Mouse (Mus musculus) forebrain, embryonic 15.5 days (tissue): ENCODE results near the gene Cyp26a1. TPM values are rescaled to one million over a fixed set of nuclear protein-coding genes. Genes with fewer than 3 reads are reported as not detected.

Source experiments
- ATAC-seq: fragments of 200-750 bp; cut with Nextera tagmentation; replicated peaks from 2 replicates; pipeline ENCODE4 v1.8.0; 2017; ENCODE audit warnings: mild to moderate bottlenecking, moderate TSS enrichment, moderate library complexity
- H3K27ac ChIP-seq: fragments of 300-500 bp; sonication (generic); replicated peaks from 2 replicates; pipeline ENCODE4 v1.5.1; 2015; ENCODE audit warnings: mild to moderate bottlenecking, inconsistent platforms
- H3K27me3 ChIP-seq: fragments of 300-500 bp; sonication (generic); 2 replicates; pipeline ENCODE4 v1.6.1; 2015; ENCODE audit warnings: inconsistent platforms
- H3K36me3 ChIP-seq: fragments of 300-500 bp; sonication (generic); 2 replicates; pipeline ENCODE4 v1.6.1; 2015; ENCODE audit warnings: mild to moderate bottlenecking, inconsistent platforms
- H3K4me1 ChIP-seq: fragments of 300-500 bp; sonication (generic); 2 replicates; pipeline ENCODE4 v1.6.1; 2015; ENCODE audit warnings: inconsistent platforms
- H3K4me2 ChIP-seq: fragments of 300-500 bp; sonication (generic); replicated peaks from 2 replicates; pipeline ENCODE4 v1.6.1; 2015; ENCODE audit warnings: mild to moderate bottlenecking, inconsistent platforms
- H3K4me3 ChIP-seq: fragments of 300-500 bp; sonication (generic); 2 replicates; pipeline ENCODE4 v1.5.1; 2015; ENCODE audit warnings: mild to moderate bottlenecking, inconsistent platforms
- H3K9ac ChIP-seq: fragments of 300-500 bp; sonication (generic); replicated peaks from 2 replicates; pipeline ENCODE4 v1.6.1; 2015; ENCODE audit warnings: mild to moderate bottlenecking, inconsistent platforms
- H3K9me3 ChIP-seq: fragments of 300-500 bp; sonication (generic); 2 replicates; pipeline ENCODE4 v1.6.1; 2016; ENCODE audit warnings: inconsistent platforms
- WGBS: fragments of 180-500 bp; shearing (Covaris S2); methylation state at CpG from one replicate; pipeline ENCODE4 v1.1.7; 2015; ENCODE audit warnings: mixed read lengths; 5-methylcytosine and 5-hydroxymethylcytosine counted together
- polyA plus RNA-seq: library from polyadenylated mRNA; unstranded; fragments of >200 nt; fragmentation: Nextera tagmentation; extraction: Ambion mirVana; gene quantifications from 2 replicates; pipeline ENCODE4 v1.2.1, GENCODE M21; 2015

Cyp26a1 gene
- polyA plus RNA-seq, 1 experiment from 2014 or later = not detected

DNA sequence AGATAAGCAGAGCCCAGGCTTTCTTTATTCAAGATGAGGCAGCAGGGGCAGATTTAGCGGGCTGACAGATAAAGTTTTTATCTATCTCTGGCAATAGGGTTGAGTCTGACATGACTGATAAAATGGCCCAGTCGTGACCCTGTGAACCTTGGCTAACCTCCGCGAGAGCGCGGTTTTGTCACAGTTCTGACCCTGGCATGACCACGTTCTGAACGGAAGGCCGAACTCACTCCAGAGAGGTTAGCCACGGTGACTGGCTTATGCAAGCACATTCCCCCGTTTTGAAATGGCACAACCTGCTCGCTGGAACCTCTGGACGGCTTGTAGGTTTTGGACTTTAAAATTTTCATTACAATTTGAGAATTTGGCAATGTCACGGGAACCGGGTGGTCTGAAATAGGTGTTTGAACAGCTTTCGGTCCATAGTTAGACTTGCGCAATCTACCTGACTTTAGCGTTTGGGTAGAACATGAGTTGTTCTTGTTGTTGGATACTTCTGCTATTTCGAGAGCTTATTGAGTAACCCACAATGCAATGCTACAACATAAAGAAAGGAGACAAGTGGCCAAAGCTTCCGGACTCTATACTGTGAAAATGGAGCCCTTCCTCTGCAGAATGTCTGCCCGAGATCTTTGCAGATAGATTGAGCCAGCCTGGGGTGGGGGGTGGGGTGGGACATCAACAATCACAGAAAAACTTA, 4.9 kb downstream of the Cyp26a1 start:
- Histone ChIP-seq H3K4me3 (no peak overlapping the region), H3K27me3 (peaks cover 57% of the 10 kb centered on the region), H3K9me3 (no peaks in the 10 kb centered on the region), H3K9ac (no peak overlapping the region), H3K4me2 (no peak overlapping the region), H3K36me3 (no peaks in the 10 kb centered on the region), H3K4me1 (peaks cover 17% of the 10 kb centered on the region), H3K27ac (no peak overlapping the region)
- 82% methylated on average over 21 of the region's 21 CpGs for WGBS
- ATAC-seq = no peak

DNA sequence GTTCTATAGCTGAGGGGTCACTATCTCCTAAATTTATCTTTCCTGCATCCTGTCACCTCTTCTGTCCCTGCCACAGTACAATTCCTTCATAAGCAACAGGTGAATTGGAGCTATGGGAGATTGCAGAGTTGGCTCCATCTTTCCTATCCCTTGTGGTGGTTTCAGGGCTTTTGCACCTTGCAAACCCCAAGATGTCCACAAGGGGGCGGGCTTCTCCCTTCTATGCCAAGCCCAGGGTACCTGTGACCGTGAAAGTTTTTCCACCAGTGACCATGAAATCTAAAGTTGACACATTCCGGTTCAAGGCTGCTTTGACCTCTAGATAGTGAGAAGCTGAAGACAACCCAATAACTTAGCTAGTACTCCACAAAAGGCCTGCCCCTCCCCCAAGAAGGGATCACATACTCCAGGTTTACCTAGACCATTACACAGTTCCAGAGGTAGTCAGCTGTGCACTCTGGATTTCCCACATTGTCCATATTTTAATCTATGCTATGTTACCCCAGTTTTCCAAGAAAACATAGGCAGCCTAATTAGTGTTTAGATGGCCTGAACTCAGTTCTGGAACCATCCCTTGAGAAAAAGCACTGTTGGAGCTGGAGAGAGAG, 6.4 kb downstream of the Cyp26a1 start:
- H3K27me3 ChIP-seq = peaks cover 42% of the 10 kb centered on the region
- H3K36me3 ChIP-seq = no peaks in the 10 kb centered on the region
- 15% methylated on average over 3 of the region's 3 CpGs for WGBS
- no peak overlapping the region for H3K4me2 ChIP-seq
- no peak overlapping the region for H3K27ac ChIP-seq
- peak; percentile 58 for ATAC-seq
- H3K9ac ChIP-seq = no peak overlapping the region
- H3K9me3 ChIP-seq = no peaks in the 10 kb centered on the region
- H3K4me3 ChIP-seq = no peak overlapping the region
- H3K4me1 ChIP-seq = peaks cover 2% of the 10 kb centered on the region

DNA sequence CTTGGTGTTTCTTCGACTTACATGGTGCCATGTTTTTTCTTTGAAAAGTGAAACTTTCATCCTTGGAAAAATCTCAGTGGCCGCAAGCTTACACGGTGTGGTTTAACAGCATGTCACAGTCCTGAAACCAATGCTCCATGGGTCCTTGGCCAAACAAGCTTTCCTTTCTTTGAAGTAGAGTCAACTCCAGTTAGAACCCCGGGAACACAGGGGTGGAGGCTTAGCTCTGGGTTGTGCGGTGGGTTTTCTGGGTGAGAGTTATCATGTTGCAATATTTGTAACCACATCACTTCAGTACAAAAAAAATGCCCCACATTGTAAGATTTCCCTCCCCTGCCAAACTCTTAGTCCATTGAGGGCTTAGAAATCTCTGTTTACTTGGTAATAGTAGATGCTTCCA, 8.1 kb downstream of the Cyp26a1 start:
- no peak overlapping the region for H3K27ac ChIP-seq
- H3K36me3 ChIP-seq = no peaks in the 10 kb centered on the region
- H3K27me3 ChIP-seq = peaks cover 25% of the 10 kb centered on the region
- no peak overlapping the region for H3K9ac ChIP-seq
- H3K4me3 ChIP-seq = no peak overlapping the region
- 94% methylated on average over 5 of the region's 5 CpGs for WGBS
- H3K9me3 ChIP-seq = no peaks in the 10 kb centered on the region
- H3K4me1 ChIP-seq = no peaks in the 10 kb centered on the region
- no peak overlapping the region for H3K4me2 ChIP-seq
- ATAC-seq = no peak

DNA sequence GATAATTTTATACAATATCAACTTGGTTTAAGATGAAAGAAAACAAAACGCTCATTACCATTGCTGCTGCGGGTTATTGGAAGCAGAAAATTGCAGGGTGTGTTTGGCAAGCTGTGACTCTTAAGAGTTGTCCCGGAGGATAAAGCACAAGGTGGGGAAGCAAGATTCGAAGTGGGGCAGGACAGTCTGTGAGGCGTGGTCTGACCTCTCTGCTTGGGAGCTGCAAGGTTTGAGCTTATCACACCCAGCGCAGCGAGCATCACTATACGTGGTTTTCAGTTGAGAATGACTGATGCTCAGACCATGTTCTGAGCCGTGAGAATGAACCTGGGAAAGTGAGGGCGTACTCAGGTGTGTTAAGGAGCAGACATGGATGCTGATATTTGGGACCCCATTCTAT, 17.1 kb downstream of the Cyp26a1 start:
- H3K36me3 ChIP-seq = no peaks in the 10 kb centered on the region
- H3K9me3 ChIP-seq = no peaks in the 10 kb centered on the region
- no peak overlapping the region for H3K4me3 ChIP-seq
- H3K4me1 ChIP-seq = no peaks in the 10 kb centered on the region
- no peak overlapping the region for H3K9ac ChIP-seq
- ATAC-seq = no peak
- WGBS = 61% methylated on average over 10 of the region's 10 CpGs
- H3K4me2 ChIP-seq = no peak overlapping the region
- no peak overlapping the region for H3K27ac ChIP-seq
- no peaks in the 10 kb centered on the region for H3K27me3 ChIP-seq

DNA sequence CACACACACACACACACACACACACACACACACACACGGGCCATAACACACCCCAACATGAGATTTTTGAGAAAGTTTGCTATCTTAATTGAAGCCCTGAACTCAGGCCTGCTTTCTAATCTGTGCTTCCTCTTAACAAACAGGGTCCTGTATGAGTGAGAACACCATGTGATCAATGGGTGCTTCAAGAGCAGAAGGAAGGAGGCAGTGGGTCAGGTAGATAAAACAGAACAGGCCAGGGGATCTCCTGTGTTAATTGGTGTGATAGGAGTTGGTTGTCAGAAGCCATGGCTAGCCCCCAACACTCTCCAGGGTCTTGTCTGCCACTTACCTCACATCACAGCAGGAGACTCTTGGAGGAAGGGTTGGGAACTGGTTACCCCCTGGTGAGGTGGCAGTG, 18.4 kb downstream of the Cyp26a1 start:
- Histone ChIP-seq H3K9ac (no peak overlapping the region), H3K4me1 (no peaks in the 10 kb centered on the region), H3K27me3 (no peaks in the 10 kb centered on the region), H3K27ac (no peak overlapping the region), H3K4me3 (no peak overlapping the region), H3K36me3 (no peaks in the 10 kb centered on the region), H3K9me3 (no peaks in the 10 kb centered on the region), H3K4me2 (no peak overlapping the region)
- 81% methylated on average over 1 of the region's 1 CpGs for WGBS
- no peak for ATAC-seq

DNA sequence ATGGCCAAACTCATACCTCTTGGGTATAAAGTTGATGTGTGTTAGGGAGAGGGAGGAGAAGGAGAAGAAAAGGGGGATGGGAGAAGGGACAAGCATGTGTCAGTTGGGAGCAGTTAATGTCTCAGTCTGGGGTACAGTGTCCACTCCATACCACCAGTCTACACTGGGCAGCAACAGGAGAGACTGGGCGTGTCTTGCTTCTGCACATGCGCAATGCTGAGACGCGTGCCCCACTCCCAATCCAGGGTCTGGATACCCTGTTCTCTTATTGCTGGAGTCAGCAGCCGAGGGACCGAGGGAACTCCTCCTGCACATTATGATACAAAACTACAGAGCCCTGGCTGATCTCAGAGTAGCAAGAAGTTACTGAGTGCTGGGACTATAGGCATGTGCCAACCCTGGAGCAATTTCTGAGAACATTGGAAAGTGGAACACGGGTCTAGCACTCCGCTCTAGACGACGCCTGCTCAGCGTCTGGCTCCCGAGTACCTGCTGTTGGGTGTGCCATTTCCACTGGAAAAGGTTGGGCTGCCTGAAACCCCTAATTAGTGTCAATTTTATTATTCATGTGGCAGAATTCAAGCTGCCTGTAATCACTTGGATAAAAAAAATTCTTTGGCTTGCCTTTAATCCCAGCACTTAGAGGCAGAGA, 19.1 kb downstream of the Cyp26a1 start:
- no peak overlapping the region for H3K4me2 ChIP-seq
- no peak overlapping the region for H3K9ac ChIP-seq
- H3K36me3 ChIP-seq = no peaks in the 10 kb centered on the region
- no peak overlapping the region for H3K27ac ChIP-seq
- no peak overlapping the region for H3K4me3 ChIP-seq
- H3K27me3 ChIP-seq = no peaks in the 10 kb centered on the region
- H3K9me3 ChIP-seq = no peaks in the 10 kb centered on the region
- WGBS = 71% methylated on average over 12 of the region's 12 CpGs
- no peak; the same call in 1 of the 2 replicates for ATAC-seq
- no peaks in the 10 kb centered on the region for H3K4me1 ChIP-seq

DNA sequence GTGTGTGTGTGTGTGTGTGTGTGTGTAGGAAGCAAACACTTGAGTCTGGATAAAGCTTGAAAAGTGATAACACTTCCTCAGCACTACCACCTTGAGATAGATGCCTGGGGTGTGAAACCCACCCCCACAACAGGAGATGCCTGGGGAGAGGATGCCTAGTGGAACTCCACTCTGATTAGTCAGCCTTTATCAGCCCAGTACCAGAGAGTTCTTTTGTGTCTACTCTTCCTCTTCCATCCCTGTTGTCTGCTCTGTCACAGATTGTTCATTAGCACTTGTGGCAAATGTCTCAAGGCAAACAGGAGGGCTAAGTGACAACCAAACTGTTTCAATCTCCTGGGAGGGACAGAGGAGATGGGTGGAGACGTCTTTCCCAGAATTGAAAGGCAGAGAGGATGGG, 21.6 kb downstream of the Cyp26a1 start:
- Histone ChIP-seq H3K4me1 (no peaks in the 10 kb centered on the region), H3K9me3 (no peaks in the 10 kb centered on the region), H3K9ac (no peak overlapping the region), H3K36me3 (no peaks in the 10 kb centered on the region), H3K4me2 (no peak overlapping the region), H3K4me3 (no peak overlapping the region), H3K27me3 (no peaks in the 10 kb centered on the region), H3K27ac (no peak overlapping the region)
- no peak for ATAC-seq
- WGBS = 50% methylated on average over 1 of the region's 1 CpGs

DNA sequence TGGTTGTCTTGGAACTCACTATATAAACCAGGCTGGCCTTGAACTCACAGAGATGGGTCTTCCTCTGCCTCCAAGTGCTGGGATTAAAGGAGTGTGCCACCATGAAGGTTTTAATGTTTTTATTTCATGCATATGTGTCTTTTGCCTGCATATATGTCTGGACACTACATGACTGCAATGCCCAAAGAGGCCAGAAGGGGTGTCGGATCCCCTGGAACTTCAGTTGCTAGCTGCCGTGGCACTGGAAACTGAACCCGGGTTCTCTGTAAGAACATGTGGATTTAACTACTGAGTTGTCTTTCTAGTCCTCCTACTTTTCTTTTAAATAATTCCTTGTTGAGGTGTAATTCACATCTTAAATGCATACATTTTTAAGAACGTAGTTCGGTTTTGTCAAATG, 27.0 kb downstream of the Cyp26a1 start:
- no peak overlapping the region for H3K4me2 ChIP-seq
- 96% methylated on average over 5 of the region's 5 CpGs for whole genome bisulfite sequencing
- no peaks in the 10 kb centered on the region for H3K27me3 ChIP-seq
- no peaks in the 10 kb centered on the region for H3K9me3 ChIP-seq
- no peak overlapping the region for H3K9ac ChIP-seq
- no peaks in the 10 kb centered on the region for H3K4me1 ChIP-seq
- no peak for ATAC-seq
- no peak overlapping the region for H3K4me3 ChIP-seq
- H3K27ac ChIP-seq = no peak overlapping the region
- H3K36me3 ChIP-seq = no peaks in the 10 kb centered on the region

DNA sequence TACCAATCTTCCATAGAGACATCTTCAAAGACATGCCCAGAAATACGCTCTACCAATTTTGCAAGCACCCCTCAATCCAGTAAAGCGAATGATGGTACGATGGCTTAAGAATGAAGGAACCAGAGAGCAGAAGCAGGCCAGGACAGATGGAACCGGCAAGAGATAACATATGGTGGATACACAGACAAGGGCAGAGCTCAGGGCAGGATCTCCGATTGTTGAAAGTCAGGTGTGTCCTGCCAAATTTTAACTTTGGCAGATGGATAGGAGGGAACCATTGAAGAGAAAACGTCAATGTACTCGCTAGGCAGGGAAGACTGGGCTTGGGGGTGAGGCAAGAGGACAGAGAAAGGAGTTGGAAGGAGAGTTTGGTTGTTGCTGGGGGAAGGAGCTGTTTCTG, 29.0 kb downstream of the Cyp26a1 start:
- no peak overlapping the region for H3K4me2 ChIP-seq
- WGBS = 88% methylated on average over 7 of the region's 7 CpGs
- no peak overlapping the region for H3K27ac ChIP-seq
- H3K27me3 ChIP-seq = no peaks in the 10 kb centered on the region
- H3K9ac ChIP-seq = no peak overlapping the region
- H3K36me3 ChIP-seq = no peaks in the 10 kb centered on the region
- no peaks in the 10 kb centered on the region for H3K4me1 ChIP-seq
- H3K9me3 ChIP-seq = no peaks in the 10 kb centered on the region
- H3K4me3 ChIP-seq = no peak overlapping the region
- ATAC-seq = no peak

DNA sequence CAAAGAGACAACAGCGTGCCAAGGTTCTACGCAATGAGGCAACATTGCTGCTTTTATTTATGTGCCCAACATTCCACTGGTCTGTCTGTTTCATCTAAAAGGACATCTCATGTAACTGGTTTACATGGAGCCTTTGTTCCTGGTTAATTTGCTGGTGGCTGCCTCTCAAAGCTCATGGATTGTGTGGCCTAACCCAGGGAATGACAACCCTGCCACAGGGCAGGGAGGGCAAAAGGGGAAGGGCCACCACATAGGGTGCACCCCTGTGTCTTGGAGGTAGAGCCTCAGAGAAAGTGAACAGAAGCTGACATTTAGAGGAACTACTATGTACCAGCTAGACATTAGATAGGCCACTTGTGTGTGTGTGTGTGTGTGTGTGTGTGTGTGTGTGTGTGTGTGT, 29.8 kb downstream of the Cyp26a1 start:
- Histone ChIP-seq H3K9ac (no peak overlapping the region), H3K4me3 (no peak overlapping the region), H3K9me3 (no peaks in the 10 kb centered on the region), H3K36me3 (no peaks in the 10 kb centered on the region), H3K27ac (no peak overlapping the region), H3K4me1 (no peaks in the 10 kb centered on the region), H3K4me2 (no peak overlapping the region), H3K27me3 (no peaks in the 10 kb centered on the region)
- no peak for ATAC-seq
- 90% methylated on average over 2 of the region's 2 CpGs for WGBS

DNA sequence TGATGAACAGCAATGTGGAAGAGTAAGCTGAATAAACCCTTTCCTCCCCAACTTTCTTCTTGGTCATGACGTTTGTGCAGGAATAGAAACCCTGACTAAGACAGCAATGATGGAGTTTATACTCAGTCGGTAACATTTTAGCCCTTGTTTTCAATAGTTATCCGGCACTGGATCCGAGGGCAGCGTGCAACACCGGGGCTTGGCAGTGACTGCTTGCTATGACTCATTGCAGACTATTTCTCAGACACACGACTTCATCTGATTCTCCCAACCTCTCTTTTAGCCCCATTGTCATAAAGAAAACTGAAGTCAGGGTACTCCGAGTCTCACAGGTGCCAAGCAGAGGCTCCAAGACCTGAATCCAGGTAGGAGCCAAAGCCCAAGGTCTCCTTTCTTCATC, 37.8 kb downstream of the Cyp26a1 start:
- no peaks in the 10 kb centered on the region for H3K4me1 ChIP-seq
- H3K4me3 ChIP-seq = no peak overlapping the region
- H3K4me2 ChIP-seq = no peak overlapping the region
- no peaks in the 10 kb centered on the region for H3K36me3 ChIP-seq
- no peak overlapping the region for H3K9ac ChIP-seq
- H3K27me3 ChIP-seq = no peaks in the 10 kb centered on the region
- no peaks in the 10 kb centered on the region for H3K9me3 ChIP-seq
- WGBS = 86% methylated on average over 8 of the region's 8 CpGs
- H3K27ac ChIP-seq = no peak overlapping the region
- no peak for ATAC-seq

DNA sequence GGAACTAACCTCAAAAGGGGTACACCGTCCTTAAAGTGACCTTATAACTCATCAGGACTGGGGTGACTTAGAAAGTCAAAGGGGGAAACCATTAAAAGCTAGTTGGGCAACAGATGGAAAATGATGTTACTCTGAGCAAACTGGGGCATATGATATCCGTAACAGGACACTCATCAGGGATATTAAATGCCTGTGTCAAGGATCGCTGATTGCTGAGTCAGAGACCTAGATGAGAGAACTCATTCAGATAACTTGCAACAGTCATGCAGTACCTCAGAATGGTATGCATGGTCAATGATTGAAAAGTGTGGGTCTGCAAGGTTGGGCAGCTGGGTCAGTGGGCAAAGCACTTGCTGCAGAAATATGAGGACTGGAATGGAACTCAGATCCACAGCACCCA, 41.0 kb downstream of the Cyp26a1 start:
- no peak overlapping the region for H3K4me2 ChIP-seq
- WGBS = 93% methylated on average over 3 of the region's 3 CpGs
- H3K9me3 ChIP-seq = no peaks in the 10 kb centered on the region
- H3K36me3 ChIP-seq = no peaks in the 10 kb centered on the region
- H3K27me3 ChIP-seq = no peaks in the 10 kb centered on the region
- H3K9ac ChIP-seq = no peak overlapping the region
- ATAC-seq = no peak
- H3K27ac ChIP-seq = no peak overlapping the region
- H3K4me1 ChIP-seq = no peaks in the 10 kb centered on the region
- H3K4me3 ChIP-seq = no peak overlapping the region
